Mouse (Mus musculus) neural tube, embryonic 13.5 days (tissue): ENCODE data around the gene Vwa8. TPM values are rescaled to one million over a fixed set of nuclear protein-coding genes. Genes with fewer than 3 reads are reported as not detected.

Source experiments
- ATAC-seq: fragments of 200-750 bp; cut with Nextera tagmentation; 2 replicates; pipeline ENCODE4 v1.8.0; 2017; ENCODE audit warnings: low read depth, mild to moderate bottlenecking, moderate TSS enrichment, moderate library complexity
- H3K27ac ChIP-seq: fragments of 300-500 bp; sonication (generic); replicated peaks from 2 replicates; pipeline ENCODE4 v1.5.1; 2015; ENCODE audit warnings: moderate library complexity, mild to moderate bottlenecking, inconsistent platforms
- H3K27me3 ChIP-seq: fragments of 300-500 bp; sonication (generic); 2 replicates; pipeline ENCODE4 v1.6.1; 2015; ENCODE audit warnings: mild to moderate bottlenecking, inconsistent platforms
- H3K36me3 ChIP-seq: fragments of 300-500 bp; sonication (generic); 2 replicates; pipeline ENCODE4 v1.6.1; 2015; ENCODE audit warnings: mild to moderate bottlenecking, inconsistent platforms
- H3K4me1 ChIP-seq: fragments of 300-500 bp; sonication (generic); replicated peaks from 2 replicates; pipeline ENCODE4 v1.6.1; 2015; ENCODE audit warnings: inconsistent platforms
- H3K4me2 ChIP-seq: fragments of 300-500 bp; sonication (generic); 2 replicates; pipeline ENCODE4 v1.6.1; 2015; ENCODE audit warnings: inconsistent platforms, mild to moderate bottlenecking, moderate library complexity
- H3K4me3 ChIP-seq: fragments of 300-500 bp; sonication (generic); 2 replicates; pipeline ENCODE4 v1.5.1; 2015; ENCODE audit warnings: mild to moderate bottlenecking, inconsistent platforms
- H3K9ac ChIP-seq: fragments of 300-500 bp; sonication (generic); 2 replicates; pipeline ENCODE4 v1.6.1; 2015; ENCODE audit warnings: moderate library complexity, mild to moderate bottlenecking, inconsistent platforms
- H3K9me3 ChIP-seq: fragments of 300-500 bp; sonication (generic); 2 replicates; pipeline ENCODE4 v1.6.1; 2016; ENCODE audit warnings: inconsistent platforms
- WGBS: fragments of 180-500 bp; shearing (Covaris S2); methylation state at CpG from one replicate; pipeline ENCODE4 v1.1.7; 2015; 5-methylcytosine and 5-hydroxymethylcytosine counted together
- polyA plus RNA-seq: library from polyadenylated mRNA; unstranded; fragments of >200 nt; fragmentation: Nextera tagmentation; extraction: Ambion mirVana; gene quantifications from 2 replicates; pipeline ENCODE4 v1.2.1, GENCODE M21; 2015

Gene Vwa8
- 6.5 and 6.9 TPM in 2 replicates for polyA plus RNA-seq

DNA sequence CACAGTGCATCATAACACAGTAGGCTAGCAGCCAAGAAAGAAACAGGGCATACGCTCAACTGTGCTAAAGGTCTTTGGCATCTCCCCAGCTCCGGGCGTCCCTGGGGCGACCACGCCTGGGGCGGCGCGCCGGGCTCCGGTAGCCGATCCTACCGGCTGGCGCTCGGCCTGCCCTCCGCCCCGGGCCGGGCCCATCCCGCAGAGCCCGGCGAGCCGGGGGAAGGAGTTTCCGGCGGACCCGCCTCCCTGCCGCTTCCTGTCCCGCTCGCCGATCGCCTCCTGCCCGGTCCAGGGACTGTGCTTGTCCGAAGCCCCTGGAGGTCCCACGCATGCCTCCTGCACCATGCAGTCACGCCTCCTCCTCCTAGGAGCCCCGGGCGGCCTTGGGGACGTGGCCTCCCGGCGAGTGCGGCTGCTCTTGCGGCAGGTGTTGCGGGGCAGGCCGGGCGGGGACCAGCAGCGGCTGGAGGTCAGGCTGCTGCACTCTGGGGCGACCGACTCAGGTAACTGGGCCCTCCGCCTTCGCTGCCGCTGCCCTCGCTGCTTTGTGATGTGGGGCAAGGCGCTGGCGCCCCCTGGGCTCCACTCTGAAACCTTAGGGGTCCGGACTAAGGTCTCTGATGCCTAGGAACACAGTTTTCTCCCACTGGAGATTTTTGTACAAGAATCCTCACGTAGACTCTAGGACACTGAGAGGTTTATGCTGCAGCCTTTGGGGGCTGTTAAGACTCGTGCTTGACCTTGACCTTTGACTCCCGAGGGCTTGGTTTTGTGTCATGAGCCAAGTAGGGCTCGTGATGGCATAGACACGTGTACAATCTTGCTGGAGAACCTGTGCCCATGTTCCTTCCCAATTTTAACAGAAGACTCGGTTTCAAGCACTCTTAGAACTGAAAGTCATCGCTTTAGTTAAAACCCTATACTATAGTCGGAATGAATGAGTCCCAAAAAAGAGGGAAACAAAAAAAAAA lies at the start of gene Vwa8:
Vwa8 (plus strand) TSS at position 112 of the 971 bp plus-strand sequence.
- peak within 1 kb of the TSS; percentile 95 for H3K9ac ChIP-seq
- 2% methylated on average over 61 of the region's 61 CpGs for WGBS
- H3K4me3 ChIP-seq: peak within 1 kb of the TSS; percentile 94
- peak within 1 kb of the TSS; percentile 92 for H3K27ac ChIP-seq
- no peaks in the 10 kb centered on the region for H3K27me3 ChIP-seq
- peak; percentile 92 for ATAC-seq
- H3K4me2 ChIP-seq: peak within 1 kb of the TSS; percentile 64
- H3K36me3 ChIP-seq: no peaks in the 10 kb centered on the region
- peaks cover 29% of the 10 kb centered on the region for H3K4me1 ChIP-seq
- H3K9me3 ChIP-seq: no peaks in the 10 kb centered on the region

GRCm38 (mm10) chr14:78802378-78802777 lies 46.5 kb upstream of the Vwa8 start:
- H3K36me3 ChIP-seq: no peaks in the 10 kb centered on the region
- no peak overlapping the region for H3K27ac ChIP-seq
- no peaks in the 10 kb centered on the region for H3K9me3 ChIP-seq
- H3K4me2 ChIP-seq: no peak overlapping the region
- no peak overlapping the region for H3K9ac ChIP-seq
- ATAC-seq: no peak
- no peak overlapping the region for H3K4me3 ChIP-seq
- H3K27me3 ChIP-seq: no peaks in the 10 kb centered on the region
- 87% methylated on average over 2 of the region's 2 CpGs for WGBS
- no peaks in the 10 kb centered on the region for H3K4me1 ChIP-seq

GRCm38 (mm10) chr14:78803924-78804323 lies 44.9 kb upstream of the Vwa8 start:
- Histone ChIP-seq H3K9ac (no peak overlapping the region), H3K4me2 (no peak overlapping the region), H3K36me3 (no peaks in the 10 kb centered on the region), H3K9me3 (no peaks in the 10 kb centered on the region), H3K27me3 (no peaks in the 10 kb centered on the region), H3K4me3 (no peak overlapping the region), H3K4me1 (no peaks in the 10 kb centered on the region), H3K27ac (no peak overlapping the region)
- WGBS: 77% methylated on average over 6 of the region's 6 CpGs
- no peak for ATAC-seq

- Histone ChIP-seq H3K36me3 (no peaks in the 10 kb centered on the region), H3K4me3 (no peak overlapping the region), H3K4me2 (no peak overlapping the region), H3K27ac (no peak overlapping the region), H3K27me3 (no peaks in the 10 kb centered on the region), H3K4me1 (no peaks in the 10 kb centered on the region), H3K9ac (no peak overlapping the region), H3K9me3 (no peaks in the 10 kb centered on the region)
- WGBS: 93% methylated on average over 2 of the region's 2 CpGs
- no peak for ATAC-seq
Observed at GRCm38 (mm10) chr14:78812896-78813295, 36.0 kb upstream of the Vwa8 start.

DNA sequence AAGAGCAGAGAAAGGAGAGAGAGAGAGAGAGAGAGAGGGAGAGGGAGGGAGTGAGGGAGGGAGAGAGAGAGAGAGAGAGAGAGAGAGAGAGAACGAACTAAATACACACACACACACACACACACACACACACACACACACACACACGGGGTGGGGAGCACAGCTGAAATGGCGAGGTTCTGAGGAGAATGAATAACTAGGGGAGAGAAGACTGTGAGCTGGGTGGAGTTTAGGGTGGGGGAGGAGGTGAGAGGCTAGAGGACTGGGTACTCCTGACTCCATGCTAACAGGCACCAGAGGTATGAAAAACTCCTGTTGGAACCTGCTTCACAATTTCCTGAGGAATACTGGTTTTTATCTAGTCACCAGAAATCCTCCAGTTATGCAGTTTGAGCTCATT lies 32.4 kb upstream of the Vwa8 start:
- H3K27ac ChIP-seq: no peak overlapping the region
- no peak overlapping the region for H3K4me2 ChIP-seq
- no peaks in the 10 kb centered on the region for H3K36me3 ChIP-seq
- H3K9me3 ChIP-seq: no peaks in the 10 kb centered on the region
- 40% methylated on average over 2 of the region's 3 CpGs for WGBS
- ATAC-seq: no peak
- H3K4me1 ChIP-seq: no peaks in the 10 kb centered on the region
- no peak overlapping the region for H3K9ac ChIP-seq
- H3K4me3 ChIP-seq: no peak overlapping the region
- no peaks in the 10 kb centered on the region for H3K27me3 ChIP-seq

- no peak overlapping the region for H3K27ac ChIP-seq
- ATAC-seq: no peak
- H3K9me3 ChIP-seq: no peaks in the 10 kb centered on the region
- no peak overlapping the region for H3K9ac ChIP-seq
- no peaks in the 10 kb centered on the region for H3K4me1 ChIP-seq
- no peak overlapping the region for H3K4me2 ChIP-seq
- H3K27me3 ChIP-seq: no peaks in the 10 kb centered on the region
- no peak overlapping the region for H3K4me3 ChIP-seq
- no peaks in the 10 kb centered on the region for H3K36me3 ChIP-seq
- WGBS: 92% methylated on average over 3 of the region's 3 CpGs
Observed at GRCm38 (mm10) chr14:78817651-78818050, 31.2 kb upstream of the Vwa8 start.

DNA sequence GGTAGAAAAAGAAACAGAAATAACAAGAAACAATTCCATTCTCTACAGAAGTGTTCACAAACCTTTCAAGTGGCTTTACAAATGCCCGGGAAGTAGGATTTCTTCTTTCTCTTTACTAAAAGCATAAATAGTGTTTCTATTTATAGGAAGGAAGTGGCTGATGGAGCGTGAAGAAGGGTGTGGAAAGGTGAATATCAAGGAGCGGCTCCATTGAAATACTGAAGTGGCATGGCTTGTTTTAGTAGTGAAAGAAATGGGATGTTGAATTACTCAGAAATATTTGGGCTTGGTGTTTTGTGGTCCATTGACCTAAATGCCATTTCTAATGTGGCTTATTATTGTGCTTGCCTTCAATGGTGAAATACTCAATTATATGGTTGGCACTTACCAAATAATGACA lies 30.4 kb upstream of the Vwa8 start:
- Histone ChIP-seq H3K4me1 (no peaks in the 10 kb centered on the region), H3K4me2 (no peak overlapping the region), H3K36me3 (no peaks in the 10 kb centered on the region), H3K4me3 (no peak overlapping the region), H3K9me3 (no peaks in the 10 kb centered on the region), H3K27ac (no peak overlapping the region), H3K27me3 (no peaks in the 10 kb centered on the region), H3K9ac (no peak overlapping the region)
- ATAC-seq: no peak
- WGBS: 84% methylated on average over 3 of the region's 3 CpGs

GRCm38 (mm10) chr14:78824013-78824412 lies 24.8 kb upstream of the Vwa8 start:
- no peak for ATAC-seq
- WGBS: 87% methylated on average over 4 of the region's 4 CpGs
- Histone ChIP-seq H3K27me3 (no peaks in the 10 kb centered on the region), H3K36me3 (no peaks in the 10 kb centered on the region), H3K9ac (no peak overlapping the region), H3K27ac (no peak overlapping the region), H3K4me1 (no peaks in the 10 kb centered on the region), H3K9me3 (no peaks in the 10 kb centered on the region), H3K4me3 (no peak overlapping the region), H3K4me2 (no peak overlapping the region)

DNA sequence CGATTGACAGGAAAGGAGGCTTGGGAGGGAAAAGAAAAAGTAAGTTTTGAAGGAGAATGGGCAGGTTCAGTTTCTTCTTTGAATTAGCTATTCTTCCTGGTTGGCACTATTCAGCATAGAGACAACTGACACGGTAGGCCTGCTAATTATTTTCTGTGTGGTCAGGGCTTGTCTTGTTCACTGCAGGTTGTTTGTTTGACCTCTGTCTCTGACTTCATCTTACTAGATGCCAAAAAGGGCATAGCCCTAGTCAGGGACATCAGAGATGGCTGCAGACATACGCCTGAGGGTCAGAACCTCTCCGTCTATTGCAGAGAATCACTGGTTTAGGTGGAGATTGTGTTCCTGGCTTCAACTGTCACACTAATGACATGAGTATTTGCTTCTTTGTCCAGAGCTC lies 24.3 kb upstream of the Vwa8 start:
- H3K9ac ChIP-seq: no peak overlapping the region
- no peak overlapping the region for H3K27ac ChIP-seq
- no peak overlapping the region for H3K4me2 ChIP-seq
- no peaks in the 10 kb centered on the region for H3K27me3 ChIP-seq
- no peaks in the 10 kb centered on the region for H3K9me3 ChIP-seq
- ATAC-seq: no peak
- 51% methylated on average over 4 of the region's 4 CpGs for WGBS
- no peak overlapping the region for H3K4me3 ChIP-seq
- no peaks in the 10 kb centered on the region for H3K36me3 ChIP-seq
- no peaks in the 10 kb centered on the region for H3K4me1 ChIP-seq

GRCm38 (mm10) chr14:78831158-78831557 lies 17.7 kb upstream of the Vwa8 start:
- no peaks in the 10 kb centered on the region for H3K9me3 ChIP-seq
- no peaks in the 10 kb centered on the region for H3K4me1 ChIP-seq
- H3K9ac ChIP-seq: no peak overlapping the region
- 76% methylated on average over 4 of the region's 4 CpGs for WGBS
- no peak for ATAC-seq
- no peak overlapping the region for H3K4me2 ChIP-seq
- no peak overlapping the region for H3K27ac ChIP-seq
- no peak overlapping the region for H3K4me3 ChIP-seq
- H3K27me3 ChIP-seq: no peaks in the 10 kb centered on the region
- no peaks in the 10 kb centered on the region for H3K36me3 ChIP-seq

DNA sequence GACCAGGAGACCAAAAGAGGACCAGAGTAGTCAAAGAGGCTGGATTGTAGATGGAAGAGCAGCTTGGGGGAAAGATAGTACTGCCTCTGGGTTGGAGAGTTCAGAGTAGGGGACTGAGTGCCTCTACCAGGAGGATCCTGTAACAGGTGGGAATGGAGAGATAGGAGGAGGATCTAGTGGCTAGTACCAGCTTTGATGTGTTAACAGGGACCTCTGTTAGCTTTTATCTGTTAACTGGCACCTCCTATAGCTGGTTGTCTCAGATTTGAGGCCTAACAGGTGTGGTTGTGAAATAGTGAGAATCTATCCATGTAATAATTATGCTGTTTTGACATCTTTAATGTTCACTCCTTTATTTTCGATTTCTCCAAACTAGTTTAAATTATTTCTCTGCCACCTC lies 904 bp upstream of the Vwa8 start:
- Histone ChIP-seq H3K4me1 (peaks cover 29% of the 10 kb centered on the region), H3K9me3 (no peaks in the 10 kb centered on the region), H3K4me2 (no peak overlapping the region), H3K9ac (no peak overlapping the region; the same call in 1 of the 2 replicates), H3K27ac (no peak overlapping the region), H3K27me3 (no peaks in the 10 kb centered on the region), H3K36me3 (no peaks in the 10 kb centered on the region), H3K4me3 (no peak overlapping the region)
- 79% methylated on average over 1 of the region's 1 CpGs for WGBS
- ATAC-seq: no peak

DNA sequence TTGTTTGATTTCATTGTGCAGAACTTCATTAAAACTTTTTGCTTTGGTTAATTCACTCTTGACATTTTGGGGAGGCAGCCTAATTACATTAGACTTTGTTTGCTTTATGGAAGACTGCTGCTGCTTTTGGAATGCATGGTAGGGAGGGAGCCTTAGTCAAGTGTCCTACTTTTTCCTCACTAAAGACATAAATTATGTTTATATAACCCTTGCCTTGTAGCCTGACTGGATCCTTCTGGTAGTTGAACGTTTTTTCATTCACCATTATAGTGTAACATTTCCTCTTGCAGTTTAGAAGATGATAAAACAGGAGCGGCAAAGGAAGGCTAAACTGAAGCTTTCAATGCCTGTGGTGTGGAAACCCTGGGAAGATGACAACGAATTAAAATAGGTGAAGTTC lies 375 bp upstream of the Vwa8 start:
- Histone ChIP-seq H3K4me2 (peak overlapping the region; percentile 64), H3K9me3 (no peaks in the 10 kb centered on the region), H3K4me3 (peak overlapping the region; percentile 94), H3K4me1 (peaks cover 29% of the 10 kb centered on the region), H3K27ac (peak overlapping the region; percentile 92), H3K27me3 (no peaks in the 10 kb centered on the region), H3K36me3 (no peaks in the 10 kb centered on the region), H3K9ac (peak overlapping the region; percentile 95)
- 3% methylated on average over 3 of the region's 3 CpGs for WGBS
- ATAC-seq: no peak
